Mouse (Mus musculus) brain, embryonic 14.5 days (tissue): Measurements from ENCODE around the gene Tgfb1i1. TPM values are rescaled to one million over a fixed set of nuclear protein-coding genes. Genes with fewer than 3 reads are reported as not detected.
A peak's percentile ranks its signal among the peaks of the same experiment; 100 is the strongest.

Source experiments
- DNase-seq: peaks from one replicate; pipeline ENCODE4 v3.0.0-alpha.2; 2011; ENCODE audit warnings: low read depth
- CTCF ChIP-seq: fragments of 200-500 bp; IDR thresholded peaks from 2 replicates; pipeline ENCODE4 v1.5.1; 2012; ENCODE audit warnings: inconsistent platforms, mild to moderate bottlenecking, moderate library complexity, borderline replicate concordance; ENCODE audit not compliant: insufficient read depth, insufficient read length; ENCODE audit errors: extremely low read depth
- POLR2A ChIP-seq: fragments of 200-500 bp; IDR thresholded peaks from 2 replicates; pipeline ENCODE4 v1.6.1; 2012; ENCODE audit warnings: mild to moderate bottlenecking, inconsistent platforms, borderline replicate concordance; ENCODE audit not compliant: poor library complexity, insufficient read depth, insufficient read length, severe bottlenecking; ENCODE audit errors: extremely low read depth
- polyA plus RNA-seq: library from polyadenylated mRNA; depleted of rRNA; stranded (reverse); fragments of >200 nt; gene quantifications from 2 replicates; pipeline ENCODE4 v1.2.3, GENCODE M21; 2012

Gene Tgfb1i1
- polyA plus RNA-seq, 1 experiment: 21.3 TPM

GRCm38 (mm10) chr7:128236856-128237592 lies 9.6 kb upstream of the Tgfb1i1 start, which contains the start of gene Armc5:
Armc5 (plus strand) TSS chr7:128237342.
- peak; percentile 83 for DNase-seq
- no peak for TF ChIP-seq POLR2A
- peak; percentile 80 for TF ChIP-seq CTCF

- DNase-seq: no peak
- TF ChIP-seq POLR2A (no peak), CTCF (no peak)
Observed at GRCm38 (mm10) chr7:128237593-128237926, 9.1 kb upstream of the Tgfb1i1 start.

GRCm38 (mm10) chr7:128237927-128238778 lies 8.5 kb upstream of the Tgfb1i1 start, which contains the start of gene 9130023H24Rik:
9130023H24Rik (minus strand) TSS chr7:128238031.
- TF ChIP-seq POLR2A (peak; percentile 78), CTCF (0 out of 2 replicates have a peak, but pooled peaks have one; percentile 16)
- DNase-seq: peak; percentile 99

- TF ChIP-seq POLR2A (no peak), CTCF (peak; percentile 35; the same call in 1 of the 2 replicates)
- peak; percentile 50 for DNase-seq
Observed at GRCm38 (mm10) chr7:128238991-128239390, 7.6 kb upstream of the Tgfb1i1 start.

- TF ChIP-seq CTCF: no peak
- TF ChIP-seq POLR2A: no peak
- no peak for DNase-seq
Observed at GRCm38 (mm10) chr7:128240131-128240784, 6.4 kb upstream of the Tgfb1i1 start.

GRCm38 (mm10) chr7:128242331-128242730 lies 4.3 kb upstream of the Tgfb1i1 start:
- TF ChIP-seq CTCF (no peak), POLR2A (no peak)

GRCm38 (mm10) chr7:128243921-128244320 lies 2.7 kb upstream of the Tgfb1i1 start:
- DNase-seq: no peak
- TF ChIP-seq CTCF: no peak
- TF ChIP-seq POLR2A: no peak

More at GRCm38 (mm10) chr7:128242331-128242730, 4.3 kb upstream of the Tgfb1i1 start:
- DNase-seq: no peak

- TF ChIP-seq POLR2A (no peak), CTCF (no peak)
- DNase-seq: no peak
Observed at GRCm38 (mm10) chr7:128244410-128245025, 2.1 kb upstream of the Tgfb1i1 start.

GRCm38 (mm10) chr7:128245547-128245946 lies 1.1 kb upstream of the Tgfb1i1 start:
- no peak for DNase-seq
- no peak for TF ChIP-seq POLR2A
- no peak for TF ChIP-seq CTCF

- DNase-seq: peak; percentile 93
- TF ChIP-seq CTCF: peak; percentile 71; the same call in 1 of the 2 replicates
- TF ChIP-seq POLR2A: no peak
Observed at GRCm38 (mm10) chr7:128247443-128247842, 831 bp downstream of the Tgfb1i1 start.
